Mouse (Mus musculus) liver, embryonic 14.5 days (tissue): ENCODE measurements around the gene Pced1b. TPM values are rescaled to one million over a fixed set of nuclear protein-coding genes. Genes with fewer than 3 reads are reported as not detected.

ENCODE experiments used
- ATAC-seq: fragments of 200-750 bp; cut with Nextera tagmentation; 2 replicates; pipeline ENCODE4 v1.8.0; 2017; ENCODE audit warnings: moderate number of reproducible peaks, mild to moderate bottlenecking, moderate library complexity; ENCODE audit not compliant: insufficient read depth
- DNase-seq, 3 experiments: peaks; one replicate each; pipeline ENCODE4 v3.0.0-alpha.2; 2012 to 2013; ENCODE audit warnings: low read depth in 3 of 3, low spot score in 3 of 3
- H3K27ac ChIP-seq: fragments of 300-500 bp; sonication (generic); 2 replicates; pipeline ENCODE4 v1.5.1; 2014; ENCODE audit warnings: moderate library complexity, mild to moderate bottlenecking, control low read depth, inconsistent platforms
- H3K27me3 ChIP-seq: fragments of 300-500 bp; sonication (generic); 2 replicates; pipeline ENCODE4 v1.6.1; 2014; ENCODE audit warnings: mild to moderate bottlenecking, low read length, moderate library complexity; ENCODE audit not compliant: control insufficient read depth, insufficient read depth
- H3K36me3 ChIP-seq: fragments of 300-500 bp; sonication (generic); replicated peaks from 2 replicates; pipeline ENCODE4 v1.6.1; 2014; ENCODE audit warnings: low read depth; ENCODE audit not compliant: control insufficient read depth, insufficient read depth
- H3K4me1 ChIP-seq, 2 experiments: fragments of 200-500 bp in 1 of 2; fragments of 300-500 bp in 1 of 2; sonication (generic) in 1 of 2; replicated peaks; 2 replicates each; pipeline ENCODE4 v1.6.1; 2012 to 2014; ENCODE audit warnings: antibody characterized with exemption in 1 of 2, inconsistent platforms in 1 of 2, low read length in 1 of 2; ENCODE audit not compliant: control insufficient read depth in 2 of 2, insufficient read depth in 2 of 2
- H3K4me2 ChIP-seq: fragments of 300-500 bp; sonication (generic); 2 replicates; pipeline ENCODE4 v1.6.1; 2014; ENCODE audit warnings: low read depth, mild to moderate bottlenecking, control low read depth, moderate library complexity
- H3K4me3 ChIP-seq, 2 experiments: fragments of 200-500 bp in 1 of 2; fragments of 300-500 bp in 1 of 2; sonication (generic) in 1 of 2; 2 replicates each; pipeline ENCODE4 v1.5.1; 2012 to 2014; ENCODE audit warnings: low read depth in 2 of 2, low read length in 2 of 2, mild to moderate bottlenecking in 2 of 2, control low read depth in 1 of 2, inconsistent platforms in 1 of 2, moderate library complexity in 1 of 2; ENCODE audit not compliant: insufficient read depth in 1 of 2
- H3K9ac ChIP-seq: fragments of 300-500 bp; sonication (generic); replicated peaks from 2 replicates; pipeline ENCODE4 v1.6.1; 2014; ENCODE audit warnings: mild to moderate bottlenecking, control low read depth, moderate library complexity
- H3K9me3 ChIP-seq: fragments of 300-500 bp; sonication (generic); 2 replicates; pipeline ENCODE4 v1.6.1; 2016; ENCODE audit warnings: low read length, mixed read lengths; ENCODE audit not compliant: control insufficient read depth
- CTCF ChIP-seq: IDR thresholded peaks from 2 replicates; pipeline ENCODE4 v1.5.1; 2016; ENCODE audit warnings: antibody characterized with exemption, low read depth, control low read depth
- EP300 ChIP-seq: IDR thresholded peaks from 2 replicates; pipeline ENCODE4 v1.6.1; 2016; ENCODE audit warnings: antibody characterized with exemption, low read depth
- WGBS: fragments of 180-500 bp; shearing (Covaris S2); extraction: QIAGEN DNeasy Blood & Tissue Kit; methylation state at CpG from one replicate; pipeline ENCODE4 v1.1.7; 2014; ENCODE audit not compliant: insufficient replicate concordance; 5-methylcytosine and 5-hydroxymethylcytosine counted together
- polyA plus RNA-seq, 2 experiments: library from polyadenylated mRNA; depleted of rRNA in 1 of 2; stranded (reverse) in 1 of 2; unstranded in 1 of 2; fragments of >200 nt; fragmentation: Nextera tagmentation in 1 of 2; extraction: Ambion mirVana in 1 of 2; gene quantifications; 2 replicates each; pipeline versions ENCODE4 v1.2.1 to v1.2.3; 2012 to 2014

Gene Pced1b
- polyA plus RNA-seq, 2 experiments, result 5.7 to 8.2 TPM

DNA sequence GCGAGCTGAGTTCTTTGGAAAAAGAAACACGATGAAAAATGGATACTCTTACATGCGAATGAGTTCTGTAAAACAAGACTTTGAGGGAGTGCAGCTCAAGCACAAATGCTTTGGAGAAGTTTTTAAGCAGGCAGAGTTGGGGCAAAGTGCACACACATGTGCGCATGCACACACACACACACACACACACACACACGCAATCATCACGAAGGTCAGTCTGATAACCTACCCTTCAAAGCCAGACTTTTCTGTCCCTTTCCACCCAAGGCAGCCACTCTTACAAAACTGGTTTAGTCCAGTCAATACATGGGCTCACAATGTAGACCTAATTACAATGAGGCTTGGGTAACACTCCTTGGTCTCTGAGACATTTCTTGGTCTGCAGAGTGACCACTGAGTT lies 12.8 kb upstream of the Pced1b start:
- DNase-seq, result no peak
- WGBS, result 63% methylated on average over 6 of the region's 6 CpGs
- no peak overlapping the region for H3K4me2 ChIP-seq
- no peak for ATAC-seq
- no peak overlapping the region for H3K9ac ChIP-seq
- H3K4me3 ChIP-seq, result no peak overlapping the region
- no peaks in the 10 kb centered on the region for H3K36me3 ChIP-seq
- TF ChIP-seq CTCF (no peak), EP300 (no peak)
- no peaks in the 10 kb centered on the region for H3K9me3 ChIP-seq
- no peak overlapping the region for H3K27ac ChIP-seq
- no peaks in the 10 kb centered on the region for H3K27me3 ChIP-seq
- no peaks in the 10 kb centered on the region for H3K4me1 ChIP-seq

DNA sequence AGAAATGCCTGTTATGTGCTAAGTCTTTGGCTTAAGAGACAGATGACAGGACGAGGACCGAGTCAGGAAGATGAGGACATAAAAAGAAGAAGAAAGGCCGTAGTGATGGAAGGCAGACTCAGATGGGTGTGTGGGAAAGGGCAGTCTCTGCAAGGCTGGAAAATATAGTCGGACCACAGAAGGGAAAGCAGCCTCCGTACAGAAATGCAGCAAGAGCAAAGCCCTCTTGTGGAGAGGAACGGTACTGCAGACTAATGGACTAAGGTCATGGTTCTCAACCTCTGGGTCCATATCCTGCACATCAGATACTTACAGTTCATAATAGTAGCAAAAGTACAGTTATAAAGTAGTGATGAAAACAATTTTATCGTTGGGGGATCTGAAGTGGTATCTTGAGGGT lies 11.7 kb upstream of the Pced1b start:
- H3K27ac ChIP-seq, result no peak overlapping the region
- 20% methylated on average over 7 of the region's 7 CpGs for WGBS
- no peaks in the 10 kb centered on the region for H3K9me3 ChIP-seq
- H3K4me3 ChIP-seq, result no peak overlapping the region
- no peak overlapping the region for H3K4me2 ChIP-seq
- ATAC-seq (no peak), DNase-seq (peak in 1 of 3 experiments; percentile 19)
- no peaks in the 10 kb centered on the region for H3K4me1 ChIP-seq
- H3K27me3 ChIP-seq, result no peaks in the 10 kb centered on the region
- TF ChIP-seq CTCF (peak; percentile 90), EP300 (no peak)
- H3K9ac ChIP-seq, result no peak overlapping the region
- H3K36me3 ChIP-seq, result no peaks in the 10 kb centered on the region

GRCm38 (mm10) chr15:97236943-97237342 lies 10.0 kb upstream of the Pced1b start:
- TF ChIP-seq CTCF (peak; percentile 81), EP300 (no peak)
- Histone ChIP-seq H3K27me3 (no peaks in the 10 kb centered on the region), H3K36me3 (no peaks in the 10 kb centered on the region), H3K4me3 (no peak overlapping the region), H3K4me2 (no peak overlapping the region), H3K27ac (no peak overlapping the region), H3K4me1 (no peaks in the 10 kb centered on the region), H3K9ac (no peak overlapping the region), H3K9me3 (no peaks in the 10 kb centered on the region)
- no peak for DNase-seq
- no peak for ATAC-seq
- 25% methylated on average over 9 of the region's 9 CpGs for WGBS

GRCm38 (mm10) chr15:97245392-97245791 lies 1.5 kb upstream of the Pced1b start:
- Histone ChIP-seq H3K9me3 (no peaks in the 10 kb centered on the region), H3K27ac (no peak overlapping the region), H3K4me1 (peaks cover 0 to 2% of the 10 kb centered on the region in 2 experiments; a peak in 1 of 4 replicates), H3K9ac (no peak overlapping the region), H3K27me3 (peaks cover 34% of the 10 kb centered on the region), H3K4me2 (no peak overlapping the region), H3K4me3 (no peak overlapping the region), H3K36me3 (no peaks in the 10 kb centered on the region)
- ATAC-seq, result peak; percentile 63
- peak in 2 of 3 experiments; percentile 20 to 28 for DNase-seq
- WGBS, result 19% methylated on average over 18 of the region's 18 CpGs
- no peak for TF ChIP-seq CTCF
- peak; percentile 56 for TF ChIP-seq EP300

- TF ChIP-seq EP300, result no peak
- TF ChIP-seq CTCF, result no peak
- DNase-seq, result no peak
- WGBS, result 22% methylated on average over 14 of the region's 14 CpGs
- no peak for ATAC-seq
- Histone ChIP-seq H3K9ac (no peak overlapping the region), H3K4me1 (peaks cover 0 to 2% of the 10 kb centered on the region in 2 experiments; a peak in 1 of 4 replicates), H3K4me3 (no peak overlapping the region), H3K27me3 (peaks cover 34% of the 10 kb centered on the region), H3K36me3 (no peaks in the 10 kb centered on the region), H3K27ac (no peak overlapping the region), H3K9me3 (no peaks in the 10 kb centered on the region), H3K4me2 (peak overlapping the region; percentile 77)
Measured at GRCm38 (mm10) chr15:97246256-97246655, 651 bp upstream of the Pced1b start.
